Comparison of ENCODE assay signal across 13 mouse cellular contexts in the genomic region with DNA sequence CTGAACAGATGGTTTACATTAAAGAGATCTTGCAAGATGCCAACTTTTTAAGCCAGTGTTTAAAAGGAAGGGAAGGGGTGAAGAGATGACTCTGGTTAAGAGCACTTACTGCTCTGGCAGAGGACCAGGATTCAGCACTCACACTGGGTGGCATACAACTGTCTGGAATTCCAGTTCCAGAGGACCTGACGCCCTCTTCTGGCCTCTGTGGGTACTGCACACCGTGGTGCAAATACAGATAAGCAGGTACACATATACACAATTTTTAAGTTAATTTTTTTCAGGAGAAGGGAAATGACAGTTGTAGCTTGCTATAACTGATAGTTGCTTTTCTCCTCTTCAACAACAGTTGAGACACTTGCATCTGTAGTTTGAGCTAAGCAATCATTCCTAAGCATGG. TPM values are rescaled to one million over a fixed set of nuclear protein-coding genes. Genes with fewer than 3 reads are reported as not detected.
A peak's percentile ranks its signal among the peaks of the same experiment; 100 is the strongest.
DNase-seq lines count a peak whose midpoint lies in the region; ATAC-seq and TF ChIP-seq lines count a peak whose summit lies in the region.
"Had no signal": no experiment of that assay in that cellular context is flagged by ENCODE, and none has a peak within 500 bp of the region (broad histone marks: within the 10 kb centered on the region; RNA-seq: fewer than 3 reads in every experiment).

No protein-coding gene starts in this region.

- POLR2A ChIA-PET in Patski (lab: Charles Lee) = no interaction called here

- ATAC-seq in Patski = no peak
- ATAC-seq in megakaryocyte-erythroid progenitor cell, adult 5-6 weeks (replicated peaks; ENCODE audit: low FRiP score, low TSS enrichment, poor library complexity, severe bottlenecking) = no peak

- CTCF ChIA-PET in Patski (lab: Charles Lee) = interaction anchor here (1.5 to 2.1 kb wide), 2 partner anchors 13 to 16 kb away, joined by 3 to 4 read pairs; no protein-coding TSS in a partner anchor

- in situ Hi-C loops in Patski (cut with MboI; ENCODE audit: low pct_unique_long_range_greater_than_20kb) = no loop called here

- DNase-seq in kidney, postnatal 10 days = peak; percentile 27
- DNase-seq in kidney, postnatal 36 days = no peak
- DNase-seq in right cerebral cortex, postnatal 14 days = peak; percentile 17
- no peak for DNase-seq in right cerebral cortex, adult 2 months (ENCODE audit: low spot score in 2 of 2)
- no peak for DNase-seq in Patski (ENCODE audit: low read depth, low spot score)
- peak; percentile 62 for DNase-seq in testis, postnatal 10 days (ENCODE audit: low spot score)
- DNase-seq: heart, adult 11 months; kidney, adult 11 months; right cerebral cortex, adult 18-20 months; thymus, postnatal 36 days had no signal

- peak; percentile 59 for TF ChIP-seq CTCF in Patski (IDR thresholded peaks at IDR 0.05)

- H3K27me3 ChIP-seq in Patski = no peaks in the 10 kb centered on the region
- H3K27me3 ChIP-seq: embryonic facial prominence, embryonic 15.5 days; forebrain, embryonic 12.5 days had no signal

RNA-seq across cellular contexts. Expression of a gene that starts 44.2 kb away (rescaled TPM):
- polyA plus RNA-seq in Patski (2021) = 258 TPM
- 104 and 114 TPM in 2 replicates for total RNA-seq in megakaryocyte-erythroid progenitor cell, adult 5-6 weeks (2014; fragmentation: Nextera tagmentation)
- total RNA-seq in megakaryocyte-erythroid progenitor cell, adult 5-6 weeks (2017) = 142 and 160 TPM in 2 replicates

Comparison
In these comparisons a context has a peak if more than half of its experiments do, and no peak if none do; other contexts are left out.
1. DNase-seq: peak in kidney, postnatal 10 days (single experiment), right cerebral cortex, postnatal 14 days (single experiment) and testis, postnatal 10 days (single experiment); none in kidney, postnatal 36 days (0 of 2), right cerebral cortex, adult 2 months (0 of 2) and Patski (single experiment).